ENCODE assay signal across 13 mouse cellular contexts in the genomic region with DNA sequence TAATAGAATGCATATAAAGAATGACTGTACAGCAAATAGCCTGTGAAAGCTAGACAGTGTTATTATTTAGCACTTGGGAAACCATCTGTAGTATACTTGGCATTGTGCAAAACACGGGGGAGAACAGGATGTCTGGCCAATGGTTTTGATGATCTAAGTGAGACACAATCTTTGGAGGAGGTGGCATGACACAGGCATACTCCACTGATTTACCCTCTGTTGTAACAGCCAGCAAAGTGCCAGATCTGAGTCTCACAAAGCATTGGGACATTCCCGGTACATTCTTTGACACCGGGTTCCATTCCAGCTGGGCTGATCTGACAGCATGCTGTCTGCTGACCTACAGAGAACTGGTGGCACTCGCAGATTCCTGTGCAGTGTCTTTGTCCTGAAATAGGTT.
DNase-seq lines count a peak whose midpoint lies in the region; ATAC-seq and TF ChIP-seq lines count a peak whose summit lies in the region.
"Had no signal": no experiment of that assay in that cellular context is flagged by ENCODE, and none has a peak within 500 bp of the region (broad histone marks: within the 10 kb centered on the region; RNA-seq: fewer than 3 reads in every experiment).

No protein-coding gene starts in this region.

- no peak overlapping the region for H3K4me2 ChIP-seq in heart, embryonic 11.5 days
- H3K4me2 ChIP-seq: limb, embryonic 15.5 days had no signal

- H3K4me1 ChIP-seq in heart, embryonic 11.5 days (ENCODE audit: control insufficient read depth, insufficient read depth, low read length), result no peaks in the 10 kb centered on the region
- H3K4me1 ChIP-seq: heart, embryonic 10.5 days had no signal

- WGBS in heart, embryonic 11.5 days (ENCODE audit: insufficient replicate concordance), result 61% methylated on average over 4 of the region's 4 CpGs

- no peaks in the 10 kb centered on the region for H3K36me3 ChIP-seq in heart, embryonic 11.5 days (ENCODE audit: control insufficient read depth, insufficient read depth, low read length)
- H3K36me3 ChIP-seq: heart, embryonic 10.5 days; limb, embryonic 15.5 days had no signal

- no peaks in the 10 kb centered on the region for H3K27me3 ChIP-seq in heart, embryonic 11.5 days (ENCODE audit: control insufficient read depth, insufficient read depth, low read length)
- H3K27me3 ChIP-seq: CH12.LX; limb, embryonic 15.5 days had no signal

- TF ChIP-seq CTCF in brain, embryonic 14.5 days (IDR thresholded peaks at IDR 0.05; ENCODE audit: borderline replicate concordance, extremely low read depth, insufficient read depth, insufficient read length), result no peak

- no peak overlapping the region for H3K9ac ChIP-seq in heart, embryonic 11.5 days (ENCODE audit: low read depth, low read length)
- H3K9ac ChIP-seq: limb, embryonic 15.5 days had no signal

- no peak for TF ChIP-seq POLR2A in brain, embryonic 14.5 days (IDR thresholded peaks at IDR 0.05; ENCODE audit: borderline replicate concordance, extremely low read depth, insufficient read depth, insufficient read length, poor library complexity, severe bottlenecking)

- no peak overlapping the region for H3K4me3 ChIP-seq in heart, embryonic 11.5 days (ENCODE audit: low read depth, low read length)
- H3K4me3 ChIP-seq: heart, embryonic 10.5 days; limb, embryonic 15.5 days had no signal

- H3K9me3 ChIP-seq in heart, embryonic 11.5 days (replicated peaks; ENCODE audit: control insufficient read depth, low read length), result no peaks in the 10 kb centered on the region
- H3K9me3 ChIP-seq: heart, embryonic 10.5 days; limb, embryonic 15.5 days had no signal

- peak; percentile 2 for DNase-seq in heart, adult 8-10 months (ENCODE audit: low spot score)
- DNase-seq in brain, embryonic 14.5 days (ENCODE audit: low read depth), result peak; percentile 60
- DNase-seq in cerebellum, adult 8-10 months, result peak; percentile 53
- peak; percentile 40 to 43 for DNase-seq in layer of hippocampus, adult 8-10 months (ENCODE audit: low spot score in 2 of 2)
- DNase-seq in spleen, adult 18-20 months, result no peak
- no peak for DNase-seq in spleen, postnatal 14 days (ENCODE audit: low spot score in 2 of 2)
- DNase-seq: kidney, adult 11 months; thymus, adult 2 months had no signal

- no peak overlapping the region for H3K27ac ChIP-seq in heart, embryonic 11.5 days (ENCODE audit: low read depth, low read length)
- H3K27ac ChIP-seq: heart, embryonic 10.5 days; limb, embryonic 15.5 days had no signal

- ATAC-seq in heart, embryonic 11.5 days (replicated peaks; ENCODE audit: insufficient number of reproducible peaks, low FRiP score, low TSS enrichment), result no peak
- ATAC-seq in megakaryocyte progenitor cell, adult 5-6 weeks (replicated peaks; ENCODE audit: poor library complexity), result no peak

Comparison
In these comparisons a context has a peak if more than half of its experiments do, and no peak if none do; other contexts are left out.
1. DNase-seq: peak in heart, adult 8-10 months (single experiment), brain, embryonic 14.5 days (single experiment), cerebellum, adult 8-10 months (single experiment) and layer of hippocampus, adult 8-10 months (2 of 2); none in spleen, adult 18-20 months (0 of 2) and spleen, postnatal 14 days (0 of 2).